Mouse (Mus musculus): ENCODE results near the gene Samd15.
"Not testable (repeated sequence)": the region's sequence is repeated elsewhere in the genome, so short reads cannot be mapped to it uniquely, and the experiment has no call there.

Gene Samd15

GRCm38 (mm10) chr12:87199206-87199972 is at the start of gene Samd15:
Gene Samd15, plus strand, starts transcription at chr12:87199723.
- no peak for DNase-seq (ENCODE audit: low read depth, low spot score)

- DNase-seq (ENCODE audit: low read depth, low spot score), result not testable (repeated sequence)
Measured at GRCm38 (mm10) chr12:87154448-87154847, 45.1 kb upstream of the Samd15 start.

- no peak for DNase-seq (ENCODE audit: low read depth, low spot score)
Measured at GRCm38 (mm10) chr12:87157361-87157760, 42.2 kb upstream of the Samd15 start.

GRCm38 (mm10) chr12:87158099-87158498 is 41.4 kb upstream of the Samd15 start:
- DNase-seq (ENCODE audit: low read depth, low spot score), result no peak

- no peak for DNase-seq (ENCODE audit: low read depth, low spot score)
Measured at GRCm38 (mm10) chr12:87160310-87160709, 39.2 kb upstream of the Samd15 start.

GRCm38 (mm10) chr12:87160815-87161214 is 38.7 kb upstream of the Samd15 start:
- no peak for DNase-seq (ENCODE audit: low read depth, low spot score)

- no peak for DNase-seq (ENCODE audit: low read depth, low spot score)
Measured at GRCm38 (mm10) chr12:87175194-87175946, 24.2 kb upstream of the Samd15 start.

GRCm38 (mm10) chr12:87177631-87178030 is 21.9 kb upstream of the Samd15 start:
- DNase-seq (ENCODE audit: low read depth, low spot score), result no peak

GRCm38 (mm10) chr12:87193008-87193407 is 6.5 kb upstream of the Samd15 start:
- DNase-seq (ENCODE audit: low read depth, low spot score), result no peak

GRCm38 (mm10) chr12:87195069-87195468 is 4.5 kb upstream of the Samd15 start:
- DNase-seq (ENCODE audit: low read depth, low spot score), result no peak

GRCm38 (mm10) chr12:87196310-87196709 is 3.2 kb upstream of the Samd15 start:
- DNase-seq (ENCODE audit: low read depth, low spot score), result no peak

GRCm38 (mm10) chr12:87198792-87199191 is 731 bp upstream of the Samd15 start:
- no peak for DNase-seq (ENCODE audit: low read depth, low spot score)

- peak; percentile 46 for DNase-seq (ENCODE audit: low read depth, low spot score)
Measured at GRCm38 (mm10) chr12:87199973-87200586, 557 bp downstream of the Samd15 start, which contains the start of gene Tmed8. Gene Tmed8, minus strand, starts transcription at chr12:87200454.

GRCm38 (mm10) chr12:87201694-87202093 is 2.2 kb downstream of the Samd15 start:
- DNase-seq (ENCODE audit: low read depth, low spot score), result no peak

- not testable (repeated sequence) for DNase-seq (ENCODE audit: low read depth, low spot score)
Measured at GRCm38 (mm10) chr12:87205789-87206188, 6.3 kb downstream of the Samd15 start.

GRCm38 (mm10) chr12:87212844-87213606 is 13.5 kb downstream of the Samd15 start:
- DNase-seq (ENCODE audit: low read depth, low spot score), result no peak

- DNase-seq (ENCODE audit: low read depth, low spot score), result no peak
Measured at GRCm38 (mm10) chr12:87216053-87216452, 16.5 kb downstream of the Samd15 start.

- no peak for DNase-seq (ENCODE audit: low read depth, low spot score)
Measured at GRCm38 (mm10) chr12:87217596-87217995, 18.1 kb downstream of the Samd15 start.

- no peak for DNase-seq (ENCODE audit: low read depth, low spot score)
Measured at GRCm38 (mm10) chr12:87219362-87219761, 19.8 kb downstream of the Samd15 start.

GRCm38 (mm10) chr12:87224950-87225349 is 25.4 kb downstream of the Samd15 start:
- no peak for DNase-seq (ENCODE audit: low read depth, low spot score)

GRCm38 (mm10) chr12:87226801-87227200 is 27.3 kb downstream of the Samd15 start:
- DNase-seq (ENCODE audit: low read depth, low spot score), result no peak

- DNase-seq (ENCODE audit: low read depth, low spot score), result no peak
Measured at GRCm38 (mm10) chr12:87229633-87230032, 30.1 kb downstream of the Samd15 start.

Data from embryo, embryonic 11.5 days (tissue).